13 mouse cellular contexts compared by ENCODE assay signal in the genomic region with DNA sequence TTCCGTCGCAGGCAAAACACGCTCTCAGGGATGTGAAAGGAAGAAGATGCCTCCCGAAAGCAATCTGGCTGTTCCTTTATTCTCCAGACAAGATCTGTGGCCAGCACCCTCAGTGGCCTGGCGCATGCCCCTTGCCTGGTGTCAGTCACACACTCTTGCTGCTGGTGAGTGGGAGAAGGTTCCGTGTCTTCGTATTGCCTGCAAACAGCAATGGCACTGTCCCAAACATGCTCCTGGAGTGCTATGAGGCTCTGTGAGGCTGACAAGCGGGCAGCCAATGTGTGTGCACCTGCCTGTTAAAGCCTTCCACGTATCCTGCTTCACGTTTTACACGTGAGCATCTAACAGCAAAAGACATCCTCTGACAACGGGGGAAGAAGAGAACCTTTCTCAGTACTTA. TPM values are rescaled to one million over a fixed set of nuclear protein-coding genes. Genes with fewer than 3 reads are reported as not detected.
A peak's percentile ranks its signal among the peaks of the same experiment; 100 is the strongest.
DNase-seq lines count a peak whose midpoint lies in the region; ATAC-seq lines count a peak whose summit lies in the region.
"Had no signal": no experiment of that assay in that cellular context is flagged by ENCODE, and none has a peak within 500 bp of the region (broad histone marks: within the 10 kb centered on the region; RNA-seq: fewer than 3 reads in every experiment).

No protein-coding gene starts in this region.

- peak overlapping the region; percentile 78 for H3K27ac ChIP-seq in neural tube, embryonic 13.5 days (replicated peaks)
- H3K27ac ChIP-seq: limb, embryonic 15.5 days had no signal

- peak; percentile 25; the same call in 1 of the 2 replicates for ATAC-seq in neural tube, embryonic 13.5 days (ENCODE audit: low read depth)

- no peaks in the 10 kb centered on the region for H3K27me3 ChIP-seq in neural tube, embryonic 13.5 days
- H3K27me3 ChIP-seq: CH12.LX; limb, embryonic 15.5 days had no signal

- peak; percentile 10 to 25 for DNase-seq in frontal cortex, adult 2 months (ENCODE audit: extremely low spot score in 1 of 2, low spot score in 1 of 2)
- no peak for DNase-seq in frontal cortex, postnatal 10 days (ENCODE audit: low spot score in 2 of 2)
- no peak for DNase-seq in neural tube, embryonic 10.5 days (ENCODE audit: extremely low spot score, low spot score)
- peak; percentile 12 to 32 for DNase-seq in left cerebral cortex, postnatal 14 days (ENCODE audit: low spot score in 2 of 2)
- peak; percentile 8 for DNase-seq in right cerebral cortex, postnatal 4 days
- DNase-seq in kidney, adult 9 months, result no peak
- DNase-seq in thymus, postnatal 10 days (ENCODE audit: low spot score in 2 of 2), result no peak
- DNase-seq: adrenal gland, postnatal 25 days; kidney, postnatal 10 days; thymus, postnatal 25 days had no signal

- intact Hi-C loops in left cerebral cortex, postnatal 14 days (cut with DNase I), result no loop called here

- peaks cover 23% of the 10 kb centered on the region for H3K4me1 ChIP-seq in neural tube, embryonic 13.5 days (replicated peaks)
- H3K4me1 ChIP-seq: limb, embryonic 15.5 days had no signal

- H3K4me3 ChIP-seq in neural tube, embryonic 13.5 days, result no peak overlapping the region
- H3K4me3 ChIP-seq: limb, embryonic 15.5 days had no signal

- no peak overlapping the region for H3K9ac ChIP-seq in neural tube, embryonic 13.5 days
- H3K9ac ChIP-seq: limb, embryonic 15.5 days had no signal

- peak overlapping the region; percentile 22; the same call in 1 of the 2 replicates for H3K4me2 ChIP-seq in neural tube, embryonic 13.5 days
- H3K4me2 ChIP-seq: limb, embryonic 15.5 days had no signal

- WGBS in neural tube, embryonic 13.5 days, result 76% methylated on average over 12 of the region's 12 CpGs

- H3K9me3 ChIP-seq in neural tube, embryonic 13.5 days, result no peaks in the 10 kb centered on the region
- H3K9me3 ChIP-seq: limb, embryonic 15.5 days had no signal

- no peaks in the 10 kb centered on the region for H3K36me3 ChIP-seq in neural tube, embryonic 13.5 days
- H3K36me3 ChIP-seq: limb, embryonic 15.5 days had no signal

RNA-seq across cellular contexts. Expression of gene Rasgef1b, which starts 25.0 kb away (rescaled TPM):
- 45.0 and 52.1 TPM in 2 replicates for polyA plus RNA-seq in frontal cortex, adult 2 months (2012; rRNA removed)
- 66.1 and 71.5 TPM in 2 replicates for polyA plus RNA-seq in neural tube, embryonic 13.5 days (2015; fragmentation: Nextera tagmentation; extraction: Ambion mirVana)
- total RNA-seq in left cerebral cortex, postnatal 14 days (2021), result 10 to 100 TPM; 66.9 to 68.5 TPM

Comparison
In these comparisons a context has a peak if more than half of its experiments do, and no peak if none do; other contexts are left out.
1. DNase-seq: peak in frontal cortex, adult 2 months (2 of 2), left cerebral cortex, postnatal 14 days (2 of 2) and right cerebral cortex, postnatal 4 days (single experiment); none in frontal cortex, postnatal 10 days (0 of 2), neural tube, embryonic 10.5 days (single experiment), kidney, adult 9 months (single experiment) and thymus, postnatal 10 days (0 of 2).